8 mouse cellular contexts compared by ENCODE assay signal in genomic region chr6:91509326-91509725, GRCm38 (mm10). TPM values are rescaled to one million over a fixed set of nuclear protein-coding genes. Genes with fewer than 3 reads are reported as not detected.
DNase-seq lines count a peak whose midpoint lies in the region; ATAC-seq and TF ChIP-seq lines count a peak whose summit lies in the region.

No protein-coding gene starts in this region.

- DNase-seq in heart, embryonic 10.5 days (ENCODE audit: low spot score), result peak; percentile 86
- DNase-seq in CH12.LX (ENCODE audit: extremely low read depth), result peak; percentile 54
- peak; percentile 67 for DNase-seq in c-Kit-positive CD71-negative TER-119-negative erythroid progenitor cells, embryonic 14.5 days (ENCODE audit: low read depth)
- peak; percentile 86 for DNase-seq in gastrocnemius, adult 18-20 months (ENCODE audit: low spot score)
- peak in 1 of 2 experiments; percentile 74 for DNase-seq in left cerebral cortex, adult 2 months (ENCODE audit: extremely low spot score in 1 of 2, low spot score in 2 of 2)
- DNase-seq in naive thymus-derived CD4-positive, alpha-beta T cell, adult 2 months (ENCODE audit: low read depth), result peak; percentile 81
- DNase-seq in thymus, postnatal 0 days (ENCODE audit: low spot score), result peak; percentile 80

- no peak overlapping the region for H3K4me2 ChIP-seq in heart, embryonic 12.5 days
- H3K4me2 ChIP-seq in CH12.LX (ENCODE audit: insufficient read depth, low read depth, poor library complexity, severe bottlenecking), result no peak overlapping the region

- no peaks in the 10 kb centered on the region for H3K27me3 ChIP-seq in heart, embryonic 10.5 days (ENCODE audit: insufficient read depth, poor library complexity, severe bottlenecking)
- no peaks in the 10 kb centered on the region for H3K27me3 ChIP-seq in heart, embryonic 12.5 days (replicated peaks)
- no peaks in the 10 kb centered on the region for H3K27me3 ChIP-seq in CH12.LX (replicated peaks)

- dilution Hi-C loops in CH12.LX (cut with MboI; ENCODE audit: extremely low pct_ligation_motif_present, extremely low pct_unique_long_range_greater_than_20kb, low sequenced_read_pairs), result no loop called here

- peak; percentile 66 for TF ChIP-seq RAD21 in CH12.LX (IDR thresholded peaks at IDR 0.05; ENCODE audit: low read depth, low read length)

- no peak overlapping the region for H3K4me3 ChIP-seq in heart, embryonic 10.5 days
- H3K4me3 ChIP-seq in heart, embryonic 12.5 days, result no peak overlapping the region
- no peak overlapping the region for H3K4me3 ChIP-seq in CH12.LX (replicated peaks in 1 of 3; ENCODE audit: low read depth in 2 of 3, low read length in 2 of 3, poor library complexity in 1 of 3)
- H3K4me3 ChIP-seq in left cerebral cortex, adult 2 months, result no peak overlapping the region

- no peak overlapping the region for H3K27ac ChIP-seq in heart, embryonic 10.5 days
- H3K27ac ChIP-seq in heart, embryonic 12.5 days (ENCODE audit: poor library complexity, severe bottlenecking), result no peak overlapping the region
- H3K27ac ChIP-seq in CH12.LX (ENCODE audit: insufficient read depth, low read depth), result no peak overlapping the region
- H3K27ac ChIP-seq in left cerebral cortex, adult 2 months, result no peak overlapping the region

- no peak for TF ChIP-seq EP300 in CH12.LX (IDR thresholded peaks at IDR 0.05; ENCODE audit: low read length)

- H3K36me3 ChIP-seq in heart, embryonic 10.5 days, result peaks cover 44% of the 10 kb centered on the region
- H3K36me3 ChIP-seq in heart, embryonic 12.5 days, result peaks cover 40% of the 10 kb centered on the region
- H3K36me3 ChIP-seq in CH12.LX (replicated peaks in 1 of 2; ENCODE audit: control insufficient read depth in 1 of 2, insufficient read depth in 1 of 2, low read length in 1 of 2), result peaks cover 34 to 63% of the 10 kb centered on the region in 2 experiments

- no peaks in the 10 kb centered on the region for H3K9me3 ChIP-seq in heart, embryonic 10.5 days
- no peaks in the 10 kb centered on the region for H3K9me3 ChIP-seq in heart, embryonic 12.5 days (replicated peaks)
- no peaks in the 10 kb centered on the region for H3K9me3 ChIP-seq in CH12.LX (replicated peaks; ENCODE audit: low read length)

- no peak for ATAC-seq in heart, embryonic 12.5 days (ENCODE audit: insufficient number of reproducible peaks, low FRiP score)

- TF ChIP-seq POLR2A in CH12.LX (IDR thresholded peaks at IDR 0.05; ENCODE audit: low read depth, low read length), result no peak

- no peak overlapping the region for H3K9ac ChIP-seq in heart, embryonic 12.5 days
- no peak overlapping the region for H3K9ac ChIP-seq in CH12.LX (ENCODE audit: insufficient read depth, low read depth)

- TF ChIP-seq CTCF in CH12.LX (conservative IDR thresholded peaks at IDR 0.05 in 1 of 2, IDR thresholded peaks at IDR 0.05 in 1 of 2; ENCODE audit: low read depth in 2 of 2, low read length in 2 of 2), result peak; percentile 70 to 78
- peak; percentile 89 for TF ChIP-seq CTCF in left cerebral cortex, adult 2 months (IDR thresholded peaks at IDR 0.05)

- 39% methylated on average over 7 of the region's 7 CpGs for WGBS in heart, embryonic 10.5 days
- WGBS in heart, embryonic 12.5 days, result 33% methylated on average over 7 of the region's 7 CpGs

- no peaks in the 10 kb centered on the region for H3K79me2 ChIP-seq in CH12.LX (replicated peaks; ENCODE audit: control insufficient read depth, extremely low read depth, insufficient read depth, poor library complexity, severe bottlenecking)

- no peaks in the 10 kb centered on the region for H3K4me1 ChIP-seq in heart, embryonic 10.5 days
- H3K4me1 ChIP-seq in heart, embryonic 12.5 days (replicated peaks), result no peaks in the 10 kb centered on the region
- no peaks in the 10 kb centered on the region for H3K4me1 ChIP-seq in CH12.LX (ENCODE audit: control insufficient read depth in 1 of 2, insufficient read depth in 2 of 2)

- intact Hi-C loops in left cerebral cortex, adult 2 months (cut with DNase I), result loop anchor here (5.0 kb wide), 1 partner anchor 222 kb away; no protein-coding TSS in a partner anchor

- in situ Hi-C loops in CH12.LX (cut with MboI; ENCODE audit: low pct_ligation_motif_present, low pct_unique_long_range_greater_than_20kb, low sequenced_read_pairs), result loop anchor here (10.0 kb wide), 1 partner anchor 225 kb away; no protein-coding TSS in a partner anchor

TF ChIP-seq in CH12.LX, 34 proteins besides CTCF, POLR2A, EP300 and RAD21:
- TF ChIP-seq SMC3 (IDR thresholded peaks at IDR 0.05; ENCODE audit: low read depth, low read length) (peak; percentile 50), CHD2 (IDR thresholded peaks at IDR 0.05; ENCODE audit: low read length) (no peak)

RNA-seq across cellular contexts. Expression of gene Xpc, which starts 6.4 kb away (rescaled TPM):
- 12.2 and 14.2 TPM in 2 replicates for polyA plus RNA-seq in heart, embryonic 10.5 days (2016; fragmentation: Nextera tagmentation; extraction: Ambion mirVana)
- polyA plus RNA-seq in heart, embryonic 12.5 days (2016; fragmentation: Nextera tagmentation; extraction: Ambion mirVana), result 13.4 and 14.4 TPM in 2 replicates
- total RNA-seq in CH12.LX (2012; rRNA removed) (10.5 and 11.7 TPM in 2 replicates), CH12.LX (2014; rRNA removed) (6.7 and 7.8 TPM in 2 replicates)
- 8.2 and 10.9 TPM in 2 replicates for polyA plus RNA-seq in CH12.LX (2012; ENCODE audit: insufficient read length, low read depth)
- total RNA-seq in gastrocnemius, adult 18-20 months (2021), result 1 to 10 TPM; 8.1 to 9.0 TPM
- 10 to 100 TPM; 12.9 to 13.2 TPM for total RNA-seq in left cerebral cortex, adult 2 months (2021)
- polyA plus RNA-seq in thymus, postnatal 0 days (2015; fragmentation: Nextera tagmentation; extraction: Ambion mirVana), result 26.4 and 27.5 TPM in 2 replicates

RNA-seq across cellular contexts. Expression of gene Lsm3, which starts 6.4 kb away (rescaled TPM):
- polyA plus RNA-seq in heart, embryonic 10.5 days (2016; fragmentation: Nextera tagmentation; extraction: Ambion mirVana), result 228 and 283 TPM in 2 replicates
- polyA plus RNA-seq in heart, embryonic 12.5 days (2016; fragmentation: Nextera tagmentation; extraction: Ambion mirVana), result 178 and 181 TPM in 2 replicates
- total RNA-seq in CH12.LX (2012; rRNA removed) (148 and 195 TPM in 2 replicates), CH12.LX (2014; rRNA removed) (509 and 526 TPM in 2 replicates)
- 248 and 258 TPM in 2 replicates for polyA plus RNA-seq in CH12.LX (2012; ENCODE audit: insufficient read length, low read depth)
- total RNA-seq in gastrocnemius, adult 18-20 months (2021), result 10 to 100 TPM; 26.4 to 31.0 TPM
- total RNA-seq in left cerebral cortex, adult 2 months (2021), result 10 to 100 TPM; 35.0 to 40.6 TPM
- polyA plus RNA-seq in thymus, postnatal 0 days (2015; fragmentation: Nextera tagmentation; extraction: Ambion mirVana), result 327 and 351 TPM in 2 replicates

RNA-seq across cellular contexts. Expression of gene Tmem43, which starts 35.8 kb away (rescaled TPM):
- 36.7 and 41.6 TPM in 2 replicates for polyA plus RNA-seq in heart, embryonic 10.5 days (2016; fragmentation: Nextera tagmentation; extraction: Ambion mirVana)
- polyA plus RNA-seq in heart, embryonic 12.5 days (2016; fragmentation: Nextera tagmentation; extraction: Ambion mirVana), result 33.0 and 35.4 TPM in 2 replicates
- total RNA-seq in CH12.LX (2012; rRNA removed) (27.8 and 29.7 TPM in 2 replicates), CH12.LX (2014; rRNA removed) (24.5 and 25.0 TPM in 2 replicates)
- polyA plus RNA-seq in CH12.LX (2012; ENCODE audit: insufficient read length, low read depth), result 16.1 and 19.2 TPM in 2 replicates
- 10 to 100 TPM; 23.2 to 27.0 TPM for total RNA-seq in gastrocnemius, adult 18-20 months (2021)
- 10 to 100 TPM; 29.3 to 30.0 TPM for total RNA-seq in left cerebral cortex, adult 2 months (2021)
- polyA plus RNA-seq in thymus, postnatal 0 days (2015; fragmentation: Nextera tagmentation; extraction: Ambion mirVana), result 44.3 and 44.5 TPM in 2 replicates

RNA-seq across cellular contexts. Expression of gene Chchd4, which starts 36.0 kb away (rescaled TPM):
- polyA plus RNA-seq in heart, embryonic 10.5 days (2016; fragmentation: Nextera tagmentation; extraction: Ambion mirVana), result 40.7 and 42.5 TPM in 2 replicates
- polyA plus RNA-seq in heart, embryonic 12.5 days (2016; fragmentation: Nextera tagmentation; extraction: Ambion mirVana), result 29.4 and 29.6 TPM in 2 replicates
- total RNA-seq in CH12.LX (2012; rRNA removed), result 30.1 and 40.8 TPM in 2 replicates
- total RNA-seq in CH12.LX (2014; rRNA removed), result 49.7 and 56.5 TPM in 2 replicates
- polyA plus RNA-seq in CH12.LX (2012; ENCODE audit: insufficient read length, low read depth), result 41.4 and 45.0 TPM in 2 replicates
- total RNA-seq in gastrocnemius, adult 18-20 months (2021), result 10 to 100 TPM in 1 of 2 experiments, 1 to 10 TPM in 1; 8.9 to 10.7 TPM
- 10 to 100 TPM; 20.8 to 21.2 TPM for total RNA-seq in left cerebral cortex, adult 2 months (2021)
- 21.6 and 23.7 TPM in 2 replicates for polyA plus RNA-seq in thymus, postnatal 0 days (2015; fragmentation: Nextera tagmentation; extraction: Ambion mirVana)
